Mouse (Mus musculus) testis, adult 2 months (tissue): ENCODE results near the gene Itga11.

ENCODE experiments used
- CTCF ChIP-seq: fragments of 200-500 bp; IDR thresholded peaks from 2 replicates; pipeline ENCODE4 v1.5.1; 2012; ENCODE audit warnings: low read depth, mild to moderate bottlenecking, inconsistent platforms, low read length, moderate library complexity; ENCODE audit not compliant: control insufficient read depth, insufficient read depth, insufficient replicate concordance
- POLR2A ChIP-seq: fragments of 200-500 bp; IDR thresholded peaks from 2 replicates; pipeline ENCODE4 v1.6.1; 2012; ENCODE audit warnings: low read depth, mild to moderate bottlenecking, inconsistent platforms, low read length, moderate library complexity; ENCODE audit not compliant: control insufficient read depth

GRCm38 (mm10) chr9:62826456-62826855 lies 148.8 kb downstream of the Itga11 start:
- no peak for TF ChIP-seq POLR2A
- TF ChIP-seq CTCF = no peak
